Mouse (Mus musculus) CH12.LX (cell line): Measurements from ENCODE around the gene Poln. TPM values are rescaled to one million over a fixed set of nuclear protein-coding genes. Genes with fewer than 3 reads are reported as not detected.

Experiments
- DNase-seq: peaks from one replicate; pipeline ENCODE4 v3.0.0-alpha.2; 2013; ENCODE audit errors: extremely low read depth
- H3K27ac ChIP-seq: 2 replicates; pipeline ENCODE4 v1.5.1; 2012; ENCODE audit warnings: low read depth, mild to moderate bottlenecking, control low read depth, moderate library complexity; ENCODE audit not compliant: insufficient read depth
- H3K27me3 ChIP-seq: replicated peaks from 2 replicates; pipeline ENCODE3; 2012; ENCODE audit warnings: inconsistent platforms
- H3K36me3 ChIP-seq, 2 experiments: replicated peaks in 1 of 2; 2 replicates each; pipeline versions ENCODE3 to v1.6.1; 2012; ENCODE audit warnings: inconsistent platforms in 1 of 2, low read length in 1 of 2, mild to moderate bottlenecking in 1 of 2, mixed read lengths in 1 of 2, moderate library complexity in 1 of 2; ENCODE audit not compliant: control insufficient read depth in 1 of 2, insufficient read depth in 1 of 2
- H3K4me1 ChIP-seq, 2 experiments: 2 replicates each; pipeline ENCODE4 v1.6.1; 2012; ENCODE audit warnings: inconsistent platforms in 1 of 2, moderate library complexity in 1 of 2; ENCODE audit not compliant: insufficient read depth in 2 of 2, control insufficient read depth in 1 of 2
- H3K4me2 ChIP-seq: 2 replicates; pipeline ENCODE4 v1.6.1; 2012; ENCODE audit warnings: low read depth, mild to moderate bottlenecking, control low read depth; ENCODE audit not compliant: poor library complexity, insufficient read depth, severe bottlenecking
- H3K4me3 ChIP-seq, 3 experiments: fragments of 150-350 bp in 1 of 3; sonication (generic) in 1 of 3; replicated peaks in 1 of 3; 2 replicates each; pipeline versions ENCODE3 to v1.5.1; 2011 to 2012; ENCODE audit warnings: low read depth in 2 of 3, low read length in 2 of 3, mild to moderate bottlenecking in 2 of 3, moderate library complexity in 2 of 3, control low read depth in 1 of 3, improper control_type of control experiment in 1 of 3, inconsistent platforms in 1 of 3, mixed read lengths in 1 of 3; ENCODE audit not compliant: poor library complexity in 1 of 3
- H3K79me2 ChIP-seq: replicated peaks from 2 replicates; pipeline ENCODE4 v1.6.1; 2012; ENCODE audit warnings: mild to moderate bottlenecking, moderate library complexity; ENCODE audit not compliant: control insufficient read depth, poor library complexity, insufficient read depth, severe bottlenecking; ENCODE audit errors: extremely low read depth
- H3K9ac ChIP-seq: 2 replicates; pipeline ENCODE4 v1.6.1; 2012; ENCODE audit warnings: low read depth, mild to moderate bottlenecking, control low read depth, moderate library complexity; ENCODE audit not compliant: insufficient read depth
- H3K9me3 ChIP-seq: replicated peaks from 2 replicates; pipeline ENCODE3; 2012; ENCODE audit warnings: low read length, inconsistent platforms, mixed read lengths
- CHD1 ChIP-seq: IDR thresholded peaks from 2 replicates; pipeline ENCODE4 v1.6.1; 2012; ENCODE audit warnings: low read depth, low read length, improper control_type of control experiment, inconsistent platforms
- EP300 ChIP-seq: IDR thresholded peaks from 2 replicates; pipeline ENCODE4 v1.6.1; 2011; ENCODE audit warnings: low read length, improper control_type of control experiment
- GABPA ChIP-seq: IDR thresholded peaks from 2 replicates; pipeline ENCODE4 v1.6.1; 2012; ENCODE audit warnings: low read depth, low read length, improper control_type of control experiment, inconsistent platforms; ENCODE audit not compliant: insufficient replicate concordance
- HCFC1 ChIP-seq: IDR thresholded peaks from 2 replicates; pipeline ENCODE4 v1.6.1; 2012; ENCODE audit warnings: low read depth, mild to moderate bottlenecking, inconsistent platforms, low read length, improper control_type of control experiment
- IRF4 ChIP-seq: IDR thresholded peaks from 2 replicates; pipeline ENCODE4 v1.6.1; 2014; ENCODE audit warnings: low read depth, mild to moderate bottlenecking, inconsistent platforms, low read length, improper control_type of control experiment
- MAFK ChIP-seq: IDR thresholded peaks from 2 replicates; pipeline ENCODE4 v1.6.1; 2011; ENCODE audit warnings: low read length, improper control_type of control experiment; ENCODE audit not compliant: insufficient replicate concordance
- MAX ChIP-seq: IDR thresholded peaks from 2 replicates; pipeline ENCODE4 v1.6.1; 2011; ENCODE audit warnings: low read length, improper control_type of control experiment
- PAX5 ChIP-seq: IDR thresholded peaks from 2 replicates; pipeline ENCODE4 v1.6.1; 2012; ENCODE audit warnings: low read length, inconsistent platforms, mixed read lengths
- POLR2A ChIP-seq: IDR thresholded peaks from 2 replicates; pipeline ENCODE4 v1.6.1; 2011; ENCODE audit warnings: low read depth, mild to moderate bottlenecking, improper control_type of control experiment, low read length
- RCOR1 ChIP-seq: conservative IDR thresholded peaks from 2 replicates; pipeline ENCODE4 v1.6.1; 2012; ENCODE audit warnings: low read depth, mild to moderate bottlenecking, inconsistent platforms, low read length, improper control_type of control experiment
- SIN3A ChIP-seq: IDR thresholded peaks from 2 replicates; pipeline ENCODE4 v1.6.1; 2012; ENCODE audit warnings: low read length, improper control_type of control experiment, inconsistent platforms
- TBP ChIP-seq: conservative IDR thresholded peaks from 2 replicates; pipeline ENCODE4 v1.6.1; 2011; ENCODE audit warnings: low read depth, low read length, improper control_type of control experiment
- UBTF ChIP-seq: IDR thresholded peaks from 2 replicates; pipeline ENCODE4 v1.6.1; 2012; ENCODE audit warnings: low read depth, mild to moderate bottlenecking, inconsistent platforms, low read length, improper control_type of control experiment, moderate library complexity
- ZC3H11A ChIP-seq: IDR thresholded peaks from 2 replicates; pipeline ENCODE4 v1.6.1; 2012; ENCODE audit warnings: low read depth, mild to moderate bottlenecking, inconsistent platforms, low read length, improper control_type of control experiment
- dilution Hi-C: fragments of 300-500 bp; cut with MboI; formaldehyde crosslinking; loops from 2 replicates; pipeline ENCODE4 v1.14.3; 2020; ENCODE audit warnings: low sequenced_read_pairs; ENCODE audit not compliant: extremely low pct_unique_long_range_greater_than_20kb, extremely low pct_ligation_motif_present
- in situ Hi-C: fragments of 300-500 bp; cut with MboI; formaldehyde crosslinking; loops from 3 replicates; pipeline ENCODE4 v1.14.3; 2019; ENCODE audit warnings: low sequenced_read_pairs, low pct_ligation_motif_present, low pct_unique_long_range_greater_than_20kb, mixed read lengths
- polyA plus RNA-seq: library from polyadenylated mRNA; unstranded; fragments of >175 nt; gene quantifications from 2 replicates; pipeline ENCODE4 v1.2.1, GENCODE M21; 2012; ENCODE audit warnings: low read depth; ENCODE audit not compliant: insufficient read length
- total RNA-seq, 2 experiments: library from RNA; depleted of rRNA; stranded (reverse); fragments of 300-350 nt in 1 of 2; fragments of >200 nt in 1 of 2; gene quantifications; 2 replicates each; pipeline ENCODE4 v1.2.3; 2012 to 2014

Poln gene
- total and polyA plus RNA-seq, 3 experiments, result 0.25 to 0.64 (median 0.39) TPM

DNA sequence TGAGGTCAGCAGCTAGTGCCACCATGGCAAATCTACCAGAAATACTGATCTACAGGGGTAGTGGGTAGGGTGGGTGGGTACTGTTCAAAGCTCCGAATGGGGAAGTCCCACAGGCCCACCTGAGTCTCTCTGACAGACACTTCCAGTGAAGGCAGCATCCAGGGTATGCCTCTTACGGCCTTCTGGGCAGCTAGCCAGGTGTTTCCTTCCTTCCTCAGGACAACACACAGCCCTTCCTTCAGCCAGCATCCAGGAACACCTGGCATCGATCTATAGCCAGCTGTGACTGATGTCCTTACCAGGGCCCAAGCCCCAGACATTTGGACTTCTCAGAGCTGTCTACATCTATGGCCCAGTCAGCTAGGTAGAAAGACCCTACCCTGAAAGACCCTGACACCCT lies 13.2 kb upstream of the Poln start:
- in situ Hi-C loops (no loop called here), dilution Hi-C loops (no loop called here)
- Histone ChIP-seq H3K27ac (no peak overlapping the region), H3K79me2 (no peaks in the 10 kb centered on the region), H3K4me2 (no peak overlapping the region), H3K27me3 (peaks cover 14% of the 10 kb centered on the region), H3K9me3 (no peaks in the 10 kb centered on the region), H3K4me3 (no peak overlapping the region), H3K36me3 (peaks cover 1 to 11% of the 10 kb centered on the region in 2 experiments), H3K9ac (no peak overlapping the region), H3K4me1 (peaks cover 9 to 22% of the 10 kb centered on the region in 2 experiments)
- no peak for DNase-seq
- no peak for TF ChIP-seq PAX5
- no peak for TF ChIP-seq UBTF
- TF ChIP-seq RCOR1, result no peak
- no peak for TF ChIP-seq SIN3A

DNA sequence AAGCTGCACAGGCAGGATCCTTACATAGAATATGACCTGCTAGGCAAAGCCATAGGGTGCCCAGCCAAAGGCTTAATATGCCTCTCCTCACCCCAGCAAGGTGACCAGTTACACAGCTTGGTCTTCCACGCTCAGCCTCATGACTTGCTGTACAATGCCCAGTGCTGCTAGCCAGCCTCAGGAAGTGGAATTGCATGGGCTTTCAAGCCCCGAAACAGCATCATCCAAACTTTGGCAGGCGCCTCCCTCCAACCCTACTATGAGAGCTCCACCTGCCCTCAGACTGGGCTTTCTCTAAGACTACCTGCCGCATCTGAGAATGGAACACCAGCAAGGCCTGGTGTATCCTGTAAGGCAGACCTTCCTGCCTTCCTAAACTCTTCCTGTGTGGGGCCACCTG lies 8.6 kb upstream of the Poln start:
- dilution Hi-C loops, result no loop called here
- Histone ChIP-seq H3K4me1 (peaks cover 0 to 7% of the 10 kb centered on the region in 2 experiments; a peak in 3 of 4 replicates), H3K9ac (no peak overlapping the region), H3K79me2 (no peaks in the 10 kb centered on the region), H3K4me3 (no peak overlapping the region), H3K4me2 (no peak overlapping the region)
- DNase-seq, result no peak
- no peak for TF ChIP-seq EP300
- TF ChIP-seq ZC3H11A, result no peak
- no peak for TF ChIP-seq RCOR1
- TF ChIP-seq TBP, result no peak
- TF ChIP-seq UBTF, result no peak
- TF ChIP-seq HCFC1, result no peak
- TF ChIP-seq GABPA, result no peak
- no peak for TF ChIP-seq IRF4
- no peak for TF ChIP-seq MAFK
- TF ChIP-seq, all 38 proteins: peak for 0
- H3K9me3 ChIP-seq, result no peaks in the 10 kb centered on the region
- in situ Hi-C loops, result no loop called here
- H3K27ac ChIP-seq, result no peak overlapping the region
- peaks cover 6 to 29% of the 10 kb centered on the region in 2 experiments for H3K36me3 ChIP-seq
- H3K27me3 ChIP-seq, result no peaks in the 10 kb centered on the region

GRCm38 (mm10) chr5:34177091-34177490 lies 7.8 kb upstream of the Poln start:
- dilution Hi-C loops (no loop called here), in situ Hi-C loops (no loop called here)
- H3K79me2 ChIP-seq, result no peaks in the 10 kb centered on the region
- no peak overlapping the region for H3K4me3 ChIP-seq
- no peaks in the 10 kb centered on the region for H3K9me3 ChIP-seq
- peaks cover 6 to 29% of the 10 kb centered on the region in 2 experiments for H3K36me3 ChIP-seq
- H3K27ac ChIP-seq, result no peak overlapping the region
- H3K9ac ChIP-seq, result no peak overlapping the region
- DNase-seq, result no peak
- H3K4me2 ChIP-seq, result no peak overlapping the region
- no peaks in the 10 kb centered on the region for H3K27me3 ChIP-seq
- H3K4me1 ChIP-seq, result peaks cover 0 to 7% of the 10 kb centered on the region in 2 experiments; a peak in 2 of 4 replicates
- no peak for TF ChIP-seq MAX
- no peak for TF ChIP-seq CHD1
- TF ChIP-seq POLR2A, result no peak
